ENCODE assay signal across 27 mouse cellular contexts in genomic region chr8:121572121-121572520, GRCm38 (mm10). TPM values are rescaled to one million over a fixed set of nuclear protein-coding genes. Genes with fewer than 3 reads are reported as not detected.
DNase-seq lines count a peak whose midpoint lies in the region; TF ChIP-seq lines count a peak whose summit lies in the region.
"Had no signal": no experiment of that assay in that cellular context is flagged by ENCODE, and none has a peak within 500 bp of the region (broad histone marks: within the 10 kb centered on the region; RNA-seq: fewer than 3 reads in every experiment).

No protein-coding gene starts in this region.

- peak overlapping the region; percentile 99 for H3K27ac ChIP-seq in gastrocnemius, adult 2 months
- H3K27ac ChIP-seq in heart, adult 2 months = peak overlapping the region; percentile 7
- H3K27ac ChIP-seq: embryonic facial prominence, embryonic 13.5 days; embryonic facial prominence, embryonic 15.5 days; forebrain, embryonic 10.5 days; forebrain, embryonic 12.5 days had no signal

- no peaks in the 10 kb centered on the region for H3K36me3 ChIP-seq in heart, adult 2 months (ENCODE audit: control insufficient read depth, insufficient read depth, low read length)
- H3K36me3 ChIP-seq: forebrain, embryonic 12.5 days had no signal

- intact Hi-C loops in gastrocnemius, adult 2 months (cut with DNase I) = no loop called here
- intact Hi-C loops in gastrocnemius, postnatal 14 days (cut with DNase I; ENCODE audit: low total_unique reads) = no loop called here
- intact Hi-C loops in heart, adult 2 months (cut with DNase I) = no loop called here
- intact Hi-C loops in heart, postnatal 14 days (cut with DNase I) = no loop called here

- H3K9ac ChIP-seq in heart, adult 2 months (ENCODE audit: low read depth, low read length) = no peak overlapping the region
- H3K9ac ChIP-seq: embryonic facial prominence, embryonic 13.5 days; embryonic facial prominence, embryonic 15.5 days; forebrain, embryonic 12.5 days had no signal

- no peak for TF ChIP-seq POLR2A in heart, adult 2 months (IDR thresholded peaks at IDR 0.05; ENCODE audit: insufficient read depth, low read depth, low read length)

- 72% methylated on average over 7 of the region's 7 CpGs for WGBS in heart, adult 2 months

- TF ChIP-seq EP300 in heart, adult 2 months (IDR thresholded peaks at IDR 0.05; ENCODE audit: insufficient read depth, low read depth, low read length) = no peak

- TF ChIP-seq CTCF in gastrocnemius, adult 2 months (IDR thresholded peaks at IDR 0.05) = no peak
- no peak for TF ChIP-seq CTCF in heart, adult 2 months (IDR thresholded peaks at IDR 0.05)

- peaks cover 19% of the 10 kb centered on the region for H3K4me1 ChIP-seq in heart, adult 2 months (ENCODE audit: control insufficient read depth, insufficient read depth, low read length)

- H3K4me3 ChIP-seq in gastrocnemius, adult 2 months = no peak overlapping the region
- H3K4me3 ChIP-seq in heart, adult 2 months = no peak overlapping the region
- H3K4me3 ChIP-seq: embryonic facial prominence, embryonic 13.5 days; embryonic facial prominence, embryonic 15.5 days; erythroblast, embryonic 14.5 days; forebrain, embryonic 10.5 days; forebrain, embryonic 12.5 days had no signal

- peaks cover 2% of the 10 kb centered on the region for H3K79me2 ChIP-seq in heart, adult 2 months (replicated peaks; ENCODE audit: control insufficient read depth, insufficient read depth, low read length)

- DNase-seq in gastrocnemius, adult 2 months = peak; percentile 75
- no peak for DNase-seq in gastrocnemius, postnatal 14 days
- DNase-seq in heart, adult 2 months = no peak
- DNase-seq in heart, postnatal 14 days = no peak
- DNase-seq: adrenal gland, adult 2 months; adrenal gland, postnatal 10 days; adrenal gland, postnatal 25 days; cerebellum, adult 11 months; cerebellum, adult 18-20 months; cerebellum, adult 8-10 months; cerebellum, adult 9-11 months; cerebellum, postnatal 14 days; cerebellum, postnatal 36 days; embryo, embryonic 11 days had no signal

- H3K27me3 ChIP-seq in heart, adult 2 months (ENCODE audit: control insufficient read depth, insufficient read depth, low read length) = no peaks in the 10 kb centered on the region
- H3K27me3 ChIP-seq: embryonic facial prominence, embryonic 13.5 days; embryonic facial prominence, embryonic 15.5 days; forebrain, embryonic 12.5 days had no signal

RNA-seq across cellular contexts. Expression of gene Fbxo31, which starts 6.5 kb away (rescaled TPM):
- 100 to 1,000 TPM; 141 to 165 TPM for total RNA-seq in gastrocnemius, adult 2 months (2021)
- total RNA-seq in gastrocnemius, postnatal 14 days (2021) = 10 to 100 TPM; 75.2 to 89.8 TPM
- total RNA-seq in heart, adult 2 months (2021) = 100 to 1,000 TPM in 1 of 2 experiments, 10 to 100 TPM in 1; 96.7 to 124 TPM
- 74.4 and 106 TPM in 2 replicates for polyA plus RNA-seq in heart, adult 2 months (2012; rRNA removed)
- total RNA-seq in heart, postnatal 14 days (2021) = 10 to 100 TPM; 74.4 to 93.8 TPM

RNA-seq across cellular contexts. Expression of gene Map1lc3b, which starts 18.0 kb away (rescaled TPM):
- 100 to 1,000 TPM; 166 to 175 TPM for total RNA-seq in gastrocnemius, adult 2 months (2021)
- total RNA-seq in gastrocnemius, postnatal 14 days (2021) = 100 to 1,000 TPM; 102 to 136 TPM
- total RNA-seq in heart, adult 2 months (2021) = 100 to 1,000 TPM; 235 to 277 TPM
- polyA plus RNA-seq in heart, adult 2 months (2012; rRNA removed) = 129 and 131 TPM in 2 replicates
- total RNA-seq in heart, postnatal 14 days (2021) = 100 to 1,000 TPM; 215 to 228 TPM

RNA-seq across cellular contexts. Expression of gene 1700018B08Rik, which starts 28.0 kb away (rescaled TPM):
- total RNA-seq in gastrocnemius, adult 2 months (2021) = not detected
- not detected for total RNA-seq in gastrocnemius, postnatal 14 days (2021)
- total RNA-seq in heart, adult 2 months (2021) = not detected
- polyA plus RNA-seq in heart, adult 2 months (2012; rRNA removed) = 0.41 TPM in 1 of 2 replicates, not detected in the other
- not detected for total RNA-seq in heart, postnatal 14 days (2021)
- total RNA-seq: adrenal gland, adult 2 months; adrenal gland, postnatal 10 days; adrenal gland, postnatal 25 days; adrenal gland, postnatal 4 days; common myeloid progenitor, adult 5-6 weeks; MEL had no signal
- polyA plus RNA-seq: adrenal gland, adult 2 months; brain, embryonic 14.5 days; C2C12; embryonic facial prominence, embryonic 11.5 days; embryonic facial prominence, embryonic 13.5 days; embryonic facial prominence, embryonic 15.5 days; erythroblast, embryonic 14.5 days; forebrain, embryonic 10.5 days; forebrain, embryonic 12.5 days; forebrain, embryonic 14.5 days; forebrain, embryonic 16.5 days had no signal
